Comparison of ENCODE assay signal across 27 mouse cellular contexts in the genomic region with DNA sequence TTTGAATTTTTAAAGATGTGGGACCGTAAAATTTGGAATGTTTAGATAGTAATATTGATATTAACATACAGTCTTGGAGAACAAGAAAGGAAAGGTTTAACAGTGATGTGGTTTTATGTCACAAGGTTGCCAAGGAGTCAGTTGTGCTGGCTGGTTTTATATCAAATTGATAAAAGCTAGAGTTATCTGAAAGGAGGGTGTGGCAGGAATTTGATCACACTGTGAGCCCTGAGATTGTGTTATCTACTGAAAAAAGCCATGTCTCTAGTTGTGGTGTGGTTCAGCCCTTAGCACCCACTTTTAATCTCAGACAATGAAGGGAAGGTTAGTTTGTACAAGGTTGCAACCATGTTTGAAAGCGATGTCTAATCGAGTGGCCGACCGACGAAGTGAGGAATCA.
"Had no signal": no experiment of that assay in that cellular context is flagged by ENCODE, and none has a peak within 500 bp of the region (broad histone marks: within the 10 kb centered on the region; RNA-seq: fewer than 3 reads in every experiment).

No protein-coding gene starts in this region.

- ATAC-seq: forebrain, embryonic 13.5 days; forebrain, embryonic 14.5 days; forebrain, embryonic 15.5 days; forebrain, embryonic 16.5 days; forebrain, postnatal 0 days had no signal

- H3K4me2 ChIP-seq: embryonic facial prominence, embryonic 12.5 days; embryonic facial prominence, embryonic 13.5 days; embryonic facial prominence, embryonic 15.5 days; forebrain, embryonic 12.5 days; forebrain, embryonic 13.5 days; forebrain, embryonic 15.5 days had no signal

- H3K36me3 ChIP-seq: embryonic facial prominence, embryonic 10.5 days; embryonic facial prominence, embryonic 12.5 days; embryonic facial prominence, embryonic 13.5 days; embryonic facial prominence, embryonic 15.5 days; forebrain, embryonic 10.5 days; forebrain, embryonic 12.5 days; forebrain, embryonic 15.5 days had no signal

- H3K27ac ChIP-seq: embryonic facial prominence, embryonic 10.5 days; embryonic facial prominence, embryonic 12.5 days; embryonic facial prominence, embryonic 13.5 days; embryonic facial prominence, embryonic 15.5 days; forebrain, embryonic 10.5 days; forebrain, embryonic 12.5 days; forebrain, embryonic 13.5 days; forebrain, embryonic 15.5 days; gastrocnemius, adult 2 months; heart, adult 2 months had no signal

- H3K9ac ChIP-seq: embryonic facial prominence, embryonic 12.5 days; embryonic facial prominence, embryonic 13.5 days; embryonic facial prominence, embryonic 15.5 days; forebrain, embryonic 12.5 days; forebrain, embryonic 13.5 days; forebrain, embryonic 15.5 days; forebrain, postnatal 0 days had no signal

- H3K4me3 ChIP-seq: embryonic facial prominence, embryonic 10.5 days; embryonic facial prominence, embryonic 12.5 days; embryonic facial prominence, embryonic 13.5 days; embryonic facial prominence, embryonic 15.5 days; erythroblast, embryonic 14.5 days; forebrain, embryonic 10.5 days; forebrain, embryonic 12.5 days; forebrain, embryonic 13.5 days; forebrain, embryonic 15.5 days; gastrocnemius, adult 2 months; heart, adult 2 months had no signal

- H3K9me3 ChIP-seq: embryonic facial prominence, embryonic 10.5 days; embryonic facial prominence, embryonic 12.5 days; embryonic facial prominence, embryonic 13.5 days; embryonic facial prominence, embryonic 15.5 days; forebrain, embryonic 10.5 days; forebrain, embryonic 12.5 days; forebrain, embryonic 13.5 days; forebrain, embryonic 15.5 days had no signal

- H3K4me1 ChIP-seq: embryonic facial prominence, embryonic 10.5 days; embryonic facial prominence, embryonic 12.5 days; embryonic facial prominence, embryonic 13.5 days; embryonic facial prominence, embryonic 15.5 days; forebrain, embryonic 10.5 days; forebrain, embryonic 12.5 days; forebrain, embryonic 13.5 days; forebrain, embryonic 15.5 days had no signal

- H3K27me3 ChIP-seq: embryonic facial prominence, embryonic 12.5 days; embryonic facial prominence, embryonic 13.5 days; embryonic facial prominence, embryonic 15.5 days; forebrain, embryonic 12.5 days; forebrain, embryonic 13.5 days; forebrain, embryonic 15.5 days had no signal

- DNase-seq: cerebellum, adult 8-10 months; cerebellum, adult 9-10 months; cerebellum, adult 9-11 months; cerebellum, postnatal 14 days; cerebellum, postnatal 25 days; cerebellum, postnatal 36 days; embryo, embryonic 11 days; forebrain, postnatal 0 days; gastrocnemius, adult 2 months; gastrocnemius, postnatal 10 days; gastrocnemius, postnatal 14 days; gastrocnemius, postnatal 25 days; gastrocnemius, postnatal 36 days; heart, adult 11 months; heart, adult 18-20 months; heart, adult 2 months had no signal
